Mouse (Mus musculus) embryonic fibroblast, embryonic 13.5 days (primary cell): ENCODE results near the gene Glrx3.

Experiments
- CTCF ChIP-seq: IDR thresholded peaks from 2 replicates; pipeline ENCODE4 v1.5.1; 2011; ENCODE audit warnings: mild to moderate bottlenecking, control low read depth, low read length, moderate library complexity, borderline replicate concordance; ENCODE audit not compliant: insufficient read depth
- POLR2A ChIP-seq: IDR thresholded peaks from 2 replicates; pipeline ENCODE4 v1.6.1; 2011; ENCODE audit warnings: low read depth, mild to moderate bottlenecking, control low read depth, low read length, moderate library complexity

DNA sequence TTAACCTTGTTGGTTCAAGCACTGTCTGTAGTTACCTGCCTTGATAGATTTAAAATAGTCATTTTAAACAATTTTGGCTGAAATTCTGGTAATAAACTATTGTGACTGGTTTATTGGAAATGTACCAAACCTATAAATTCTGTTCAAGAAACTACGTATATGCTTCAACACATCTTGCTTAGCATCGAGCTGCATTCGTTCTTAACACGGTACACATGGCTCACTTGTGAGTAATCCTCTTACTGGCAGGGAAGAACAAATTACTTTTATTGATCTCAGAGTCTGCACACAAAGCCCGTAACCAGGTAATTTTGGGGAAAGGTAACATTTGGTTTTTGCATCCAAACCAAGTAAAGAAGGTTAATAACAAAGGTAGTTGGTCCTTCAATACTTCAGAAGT is 49.6 kb upstream of the Glrx3 start:
- no peak for TF ChIP-seq POLR2A
- no peak for TF ChIP-seq CTCF
